Mouse (Mus musculus) myocyte (in vitro differentiated cells): ENCODE data around the gene En2.

Experiments
- CEBPB ChIP-seq: IDR thresholded peaks from 2 replicates; pipeline ENCODE4 v1.6.1; 2011; ENCODE audit warnings: mild to moderate bottlenecking, moderate library complexity; ENCODE audit not compliant: poor library complexity, insufficient read depth, severe bottlenecking
- MYOD1 ChIP-seq, 3 experiments: IDR thresholded peaks; one replicate each; pipeline ENCODE4 v1.6.1; 2011; ENCODE audit warnings: control low read depth in 2 of 3, low read depth in 2 of 3, mild to moderate bottlenecking in 2 of 3, moderate library complexity in 1 of 3; ENCODE audit not compliant: insufficient read length in 2 of 3, control insufficient read depth in 1 of 3
- POLR2A ChIP-seq: IDR thresholded peaks from one replicate; pipeline ENCODE4 v1.6.1; 2011; ENCODE audit warnings: low read depth, mild to moderate bottlenecking, control low read depth, moderate library complexity; ENCODE audit not compliant: insufficient read length
- USF1 ChIP-seq: IDR thresholded peaks from one replicate; pipeline ENCODE4 v1.6.1; 2011; ENCODE audit warnings: low read depth, mild to moderate bottlenecking, control low read depth, moderate library complexity

DNA sequence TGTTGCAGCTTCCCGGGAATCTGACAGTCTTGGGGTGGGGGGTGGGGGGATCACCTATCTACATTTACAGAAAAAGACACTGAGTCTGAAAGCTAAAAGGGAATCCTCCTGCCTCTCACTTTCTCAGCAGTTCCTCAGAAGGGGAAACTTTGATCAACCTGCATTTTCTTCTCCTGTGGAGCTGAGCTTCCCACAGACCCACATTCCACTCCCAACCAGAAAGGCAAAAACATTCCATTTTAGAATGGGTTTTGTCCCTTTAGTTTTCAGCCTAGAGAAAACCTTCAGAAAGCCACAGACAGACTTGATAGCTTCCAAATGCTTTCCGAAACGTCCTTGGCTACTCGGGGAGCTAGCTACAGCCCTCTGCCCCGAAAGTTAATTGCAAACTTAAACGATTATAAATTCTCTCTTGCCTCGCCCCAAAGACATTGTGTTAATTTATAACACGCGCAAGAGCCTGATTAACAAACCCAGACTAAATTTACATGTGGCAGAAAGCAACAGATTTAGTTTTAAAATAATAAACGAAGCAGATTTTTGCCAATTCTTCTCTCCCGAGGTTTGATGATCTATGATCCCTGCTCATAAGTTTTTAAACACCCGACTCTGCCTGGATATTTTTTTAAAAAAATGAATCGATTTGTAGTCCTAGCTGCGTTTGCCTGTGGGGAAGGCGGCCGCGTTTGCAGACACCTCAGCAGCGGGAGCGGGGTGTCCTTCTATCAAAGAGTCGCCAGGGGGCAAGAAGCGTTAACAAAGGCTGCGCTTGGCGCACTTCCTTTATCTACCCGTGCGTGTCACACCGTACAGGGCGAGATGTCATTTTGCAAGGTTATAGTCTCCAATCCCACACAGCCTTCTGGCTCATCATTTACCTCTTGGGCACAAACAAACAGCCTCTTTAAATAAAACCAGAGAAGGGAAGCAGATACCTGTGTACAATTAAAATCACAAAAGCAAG lies 42.7 kb upstream of the En2 start:
- TF ChIP-seq USF1 (no peak), MYOD1 (IDR thresholded peaks at IDR 0.05; ENCODE audit: control insufficient read depth in 1 of 3, insufficient read length in 2 of 3, low read depth in 2 of 3) (no peak), POLR2A (no peak), CEBPB (no peak)
